Mouse (Mus musculus): ENCODE measurements around the gene Itpr1. TPM values are rescaled to one million over a fixed set of nuclear protein-coding genes. Genes with fewer than 3 reads are reported as not detected.
A peak's percentile ranks its signal among the peaks of the same experiment; 100 is the strongest.

The Itpr1 gene
- polyA plus RNA-seq, 1 experiment from 2014 or later = 16.7 TPM

- Histone ChIP-seq H3K27ac (ENCODE audit: low read depth, low read length) (no peak overlapping the region), H3K4me1 (ENCODE audit: control insufficient read depth, insufficient read depth, low read length) (no peaks in the 10 kb centered on the region), H3K9me3 (replicated peaks; ENCODE audit: control insufficient read depth, low read length) (no peaks in the 10 kb centered on the region), H3K36me3 (ENCODE audit: control insufficient read depth, insufficient read depth, low read length) (peaks cover 2% of the 10 kb centered on the region; the same call in 1 of the 2 replicates), H3K4me2 (no peak overlapping the region), H3K4me3 (ENCODE audit: low read depth, low read length) (no peak overlapping the region), H3K27me3 (ENCODE audit: control insufficient read depth, insufficient read depth, low read length) (no peaks in the 10 kb centered on the region), H3K9ac (ENCODE audit: low read depth, low read length) (no peak overlapping the region)
- 93% methylated on average over 9 of the region's 9 CpGs for WGBS (ENCODE audit: insufficient replicate concordance)
- ATAC-seq (replicated peaks; ENCODE audit: insufficient number of reproducible peaks, low FRiP score, low TSS enrichment) = no peak
These were observed 306.4 kb downstream of the Itpr1 start for GRCm38 (mm10) chr6:108519327-108519726.

- Histone ChIP-seq H3K36me3 (ENCODE audit: control insufficient read depth, insufficient read depth, low read length) (peaks cover 2% of the 10 kb centered on the region; the same call in 1 of the 2 replicates), H3K4me2 (no peak overlapping the region), H3K4me1 (ENCODE audit: control insufficient read depth, insufficient read depth, low read length) (peaks cover 10% of the 10 kb centered on the region; the same call in 1 of the 2 replicates), H3K27ac (ENCODE audit: low read depth, low read length) (no peak overlapping the region), H3K4me3 (ENCODE audit: low read depth, low read length) (no peak overlapping the region), H3K9me3 (replicated peaks; ENCODE audit: control insufficient read depth, low read length) (no peaks in the 10 kb centered on the region), H3K9ac (ENCODE audit: low read depth, low read length) (no peak overlapping the region), H3K27me3 (ENCODE audit: control insufficient read depth, insufficient read depth, low read length) (no peaks in the 10 kb centered on the region)
- ATAC-seq (replicated peaks; ENCODE audit: insufficient number of reproducible peaks, low FRiP score, low TSS enrichment) = no peak
- 84% methylated on average over 16 of the region's 16 CpGs for WGBS (ENCODE audit: insufficient replicate concordance)
These were observed 311.2 kb downstream of the Itpr1 start for GRCm38 (mm10) chr6:108523956-108524616.

GRCm38 (mm10) chr6:108524617-108525010 is 311.7 kb downstream of the Itpr1 start:
- peaks cover 10% of the 10 kb centered on the region; the same call in 1 of the 2 replicates for H3K4me1 ChIP-seq (ENCODE audit: control insufficient read depth, insufficient read depth, low read length)
- H3K9me3 ChIP-seq (replicated peaks; ENCODE audit: control insufficient read depth, low read length) = no peaks in the 10 kb centered on the region
- no peak overlapping the region for H3K4me2 ChIP-seq
- H3K27ac ChIP-seq (ENCODE audit: low read depth, low read length) = no peak overlapping the region
- H3K27me3 ChIP-seq (ENCODE audit: control insufficient read depth, insufficient read depth, low read length) = no peaks in the 10 kb centered on the region
- WGBS (ENCODE audit: insufficient replicate concordance) = 89% methylated on average over 10 of the region's 10 CpGs
- no peak overlapping the region for H3K4me3 ChIP-seq (ENCODE audit: low read depth, low read length)
- ATAC-seq (replicated peaks; ENCODE audit: insufficient number of reproducible peaks, low FRiP score, low TSS enrichment) = no peak
- peaks cover 2% of the 10 kb centered on the region; the same call in 1 of the 2 replicates for H3K36me3 ChIP-seq (ENCODE audit: control insufficient read depth, insufficient read depth, low read length)
- no peak overlapping the region for H3K9ac ChIP-seq (ENCODE audit: low read depth, low read length)

- Histone ChIP-seq H3K27ac (ENCODE audit: low read depth, low read length) (no peak overlapping the region), H3K4me1 (ENCODE audit: control insufficient read depth, insufficient read depth, low read length) (peaks cover 28% of the 10 kb centered on the region), H3K27me3 (ENCODE audit: control insufficient read depth, insufficient read depth, low read length) (no peaks in the 10 kb centered on the region), H3K4me3 (ENCODE audit: low read depth, low read length) (no peak overlapping the region), H3K9me3 (replicated peaks; ENCODE audit: control insufficient read depth, low read length) (no peaks in the 10 kb centered on the region), H3K36me3 (ENCODE audit: control insufficient read depth, insufficient read depth, low read length) (peaks cover 2% of the 10 kb centered on the region; the same call in 1 of the 2 replicates), H3K4me2 (no peak overlapping the region), H3K9ac (ENCODE audit: low read depth, low read length) (no peak overlapping the region)
- no peak for ATAC-seq (replicated peaks; ENCODE audit: insufficient number of reproducible peaks, low FRiP score, low TSS enrichment)
- 78% methylated on average over 3 of the region's 3 CpGs for WGBS (ENCODE audit: insufficient replicate concordance)
These were observed 314.7 kb downstream of the Itpr1 start for GRCm38 (mm10) chr6:108527560-108527959.

GRCm38 (mm10) chr6:108527993-108528392 is 315.1 kb downstream of the Itpr1 start:
- ATAC-seq (replicated peaks; ENCODE audit: insufficient number of reproducible peaks, low FRiP score, low TSS enrichment) = no peak
- peaks cover 32% of the 10 kb centered on the region for H3K4me1 ChIP-seq (ENCODE audit: control insufficient read depth, insufficient read depth, low read length)
- H3K27ac ChIP-seq (ENCODE audit: low read depth, low read length) = peak overlapping the region; percentile 4; the same call in 1 of the 2 replicates
- H3K27me3 ChIP-seq (ENCODE audit: control insufficient read depth, insufficient read depth, low read length) = no peaks in the 10 kb centered on the region
- H3K9ac ChIP-seq (ENCODE audit: low read depth, low read length) = no peak overlapping the region
- peaks cover 2% of the 10 kb centered on the region; the same call in 1 of the 2 replicates for H3K36me3 ChIP-seq (ENCODE audit: control insufficient read depth, insufficient read depth, low read length)
- H3K4me2 ChIP-seq = no peak overlapping the region
- H3K4me3 ChIP-seq (ENCODE audit: low read depth, low read length) = no peak overlapping the region
- no peaks in the 10 kb centered on the region for H3K9me3 ChIP-seq (replicated peaks; ENCODE audit: control insufficient read depth, low read length)

GRCm38 (mm10) chr6:108529150-108529549 is 316.3 kb downstream of the Itpr1 start:
- ATAC-seq (replicated peaks; ENCODE audit: insufficient number of reproducible peaks, low FRiP score, low TSS enrichment) = peak; percentile 78
- H3K9ac ChIP-seq (ENCODE audit: low read depth, low read length) = no peak overlapping the region
- H3K27me3 ChIP-seq (ENCODE audit: control insufficient read depth, insufficient read depth, low read length) = no peaks in the 10 kb centered on the region
- no peak overlapping the region for H3K4me3 ChIP-seq (ENCODE audit: low read depth, low read length)
- H3K4me1 ChIP-seq (ENCODE audit: control insufficient read depth, insufficient read depth, low read length) = peaks cover 34% of the 10 kb centered on the region
- H3K36me3 ChIP-seq (ENCODE audit: control insufficient read depth, insufficient read depth, low read length) = no peaks in the 10 kb centered on the region
- 0 out of 2 replicates have a peak overlapping the region, but pooled peaks have one; percentile 29 for H3K27ac ChIP-seq (ENCODE audit: low read depth, low read length)
- 90% methylated on average over 3 of the region's 3 CpGs for WGBS (ENCODE audit: insufficient replicate concordance)
- no peaks in the 10 kb centered on the region for H3K9me3 ChIP-seq (replicated peaks; ENCODE audit: control insufficient read depth, low read length)
- H3K4me2 ChIP-seq = no peak overlapping the region

DNA sequence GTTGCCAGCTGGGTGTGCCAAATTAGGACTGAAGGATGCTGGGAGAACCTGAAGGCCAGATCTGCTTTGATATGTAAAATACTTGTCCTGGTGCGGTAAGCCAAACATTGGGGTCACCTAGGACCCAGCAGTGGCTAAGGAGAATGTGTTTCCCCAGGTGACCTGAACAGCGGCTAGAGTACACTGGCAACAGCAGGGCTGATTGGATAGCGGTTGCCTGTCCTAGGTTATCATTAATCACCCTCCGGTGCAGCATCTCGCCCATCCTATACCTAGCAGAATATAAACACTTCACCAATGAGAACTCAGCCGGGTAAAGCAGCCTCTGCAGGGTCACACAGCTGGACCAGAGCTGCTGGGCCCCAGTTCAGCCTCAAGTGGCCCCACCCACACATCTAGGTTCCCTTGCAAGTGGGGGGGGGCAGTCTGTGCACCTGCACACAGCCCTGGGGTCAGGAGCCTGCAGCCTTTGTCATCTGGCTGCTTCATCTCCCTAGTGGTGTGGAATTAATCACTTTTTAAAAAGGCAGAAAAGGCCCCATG is 318.0 kb downstream of the Itpr1 start:
- Histone ChIP-seq H3K4me3 (ENCODE audit: low read depth, low read length) (no peak overlapping the region), H3K9me3 (replicated peaks; ENCODE audit: control insufficient read depth, low read length) (no peaks in the 10 kb centered on the region), H3K4me1 (ENCODE audit: control insufficient read depth, insufficient read depth, low read length) (peaks cover 34% of the 10 kb centered on the region), H3K36me3 (ENCODE audit: control insufficient read depth, insufficient read depth, low read length) (no peaks in the 10 kb centered on the region), H3K27me3 (ENCODE audit: control insufficient read depth, insufficient read depth, low read length) (no peaks in the 10 kb centered on the region), H3K27ac (ENCODE audit: low read depth, low read length) (no peak overlapping the region), H3K4me2 (no peak overlapping the region), H3K9ac (ENCODE audit: low read depth, low read length) (no peak overlapping the region)
- ATAC-seq (replicated peaks; ENCODE audit: insufficient number of reproducible peaks, low FRiP score, low TSS enrichment) = peak; percentile 48; the same call in 1 of the 2 replicates
- WGBS (ENCODE audit: insufficient replicate concordance) = 54% methylated on average over 6 of the region's 6 CpGs

GRCm38 (mm10) chr6:108531324-108532311 is 318.7 kb downstream of the Itpr1 start:
- Histone ChIP-seq H3K9me3 (replicated peaks; ENCODE audit: control insufficient read depth, low read length) (no peaks in the 10 kb centered on the region), H3K9ac (ENCODE audit: low read depth, low read length) (no peak overlapping the region)
- WGBS (ENCODE audit: insufficient replicate concordance) = 37% methylated on average over 12 of the region's 12 CpGs

More at GRCm38 (mm10) chr6:108531324-108532311, 318.7 kb downstream of the Itpr1 start:
- no peaks in the 10 kb centered on the region for H3K36me3 ChIP-seq (ENCODE audit: control insufficient read depth, insufficient read depth, low read length)
- no peak overlapping the region for H3K4me2 ChIP-seq
- peak; percentile 58 for ATAC-seq (replicated peaks; ENCODE audit: insufficient number of reproducible peaks, low FRiP score, low TSS enrichment)
- peak overlapping the region; percentile 57 for H3K27ac ChIP-seq (ENCODE audit: low read depth, low read length)
- peaks cover 39% of the 10 kb centered on the region for H3K4me1 ChIP-seq (ENCODE audit: control insufficient read depth, insufficient read depth, low read length)
- H3K27me3 ChIP-seq (ENCODE audit: control insufficient read depth, insufficient read depth, low read length) = no peaks in the 10 kb centered on the region
- H3K4me3 ChIP-seq (ENCODE audit: low read depth, low read length) = no peak overlapping the region
